Mouse (Mus musculus): ENCODE data around the gene Traf3ip1. TPM values are rescaled to one million over a fixed set of nuclear protein-coding genes. Genes with fewer than 3 reads are reported as not detected.
A peak's percentile ranks its signal among the peaks of the same experiment; 100 is the strongest.

Gene Traf3ip1
- polyA plus RNA-seq, 1 experiment from 2014 or later = 4.4 TPM

DNA sequence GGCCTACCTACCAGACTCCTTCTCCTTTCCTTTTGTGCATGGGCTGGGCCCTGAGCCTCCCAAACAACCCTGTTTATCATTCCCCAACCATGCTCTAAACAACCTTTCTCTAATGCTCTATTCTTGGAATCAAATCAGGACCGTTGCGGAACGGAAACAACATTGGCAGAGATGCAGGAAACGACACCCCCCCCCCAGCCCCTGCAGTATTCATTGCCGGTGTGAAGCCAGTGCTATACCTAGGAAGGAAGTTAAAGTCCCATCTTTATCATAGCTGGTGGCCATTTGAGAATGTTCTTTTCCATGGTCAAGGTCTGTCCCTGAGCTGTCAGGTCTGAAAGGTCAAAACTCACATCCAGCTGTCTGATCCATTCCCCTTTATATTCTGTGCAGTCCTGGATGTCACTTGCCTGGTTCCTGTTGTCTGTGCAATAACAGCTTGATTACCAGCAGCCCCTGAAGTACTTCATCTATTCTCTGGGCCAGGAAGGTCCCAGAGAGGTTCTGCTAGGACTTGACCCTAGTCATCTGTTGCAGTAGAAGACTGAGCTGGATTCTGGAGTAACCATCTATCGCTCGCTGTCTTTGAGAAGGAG lies 11.7 kb upstream of the Traf3ip1 start:
- no peak for DNase-seq (ENCODE audit: low spot score)
- H3K27me3 ChIP-seq (replicated peaks; ENCODE audit: control insufficient read depth, insufficient read depth, low read length) = no peaks in the 10 kb centered on the region
- H3K9me3 ChIP-seq (ENCODE audit: control insufficient read depth, low read length) = 0 out of 2 replicates have a peak, but pooled peaks cover 3% of the 10 kb centered on the region
- 67% methylated on average over 7 of the region's 7 CpGs for whole genome bisulfite sequencing
- H3K4me3 ChIP-seq (ENCODE audit: low read depth, low read length) = no peak overlapping the region
- H3K9ac ChIP-seq (ENCODE audit: low read depth, low read length) = no peak overlapping the region
- no peaks in the 10 kb centered on the region for H3K36me3 ChIP-seq (ENCODE audit: control insufficient read depth, insufficient read depth, low read length)
- no peak overlapping the region for H3K27ac ChIP-seq (ENCODE audit: low read depth, low read length)
- H3K4me2 ChIP-seq = no peak overlapping the region
- H3K4me1 ChIP-seq (replicated peaks; ENCODE audit: control insufficient read depth, insufficient read depth, low read length) = no peaks in the 10 kb centered on the region; the same call in 1 of the 2 replicates
- no peak for ATAC-seq (replicated peaks; ENCODE audit: low FRiP score)

GRCm38 (mm10) chr1:91483304-91484010 lies 11.0 kb upstream of the Traf3ip1 start:
- ATAC-seq (replicated peaks; ENCODE audit: low FRiP score) (peak; percentile 72), DNase-seq (ENCODE audit: low spot score) (peak; percentile 67)
- Histone ChIP-seq H3K9ac (ENCODE audit: low read depth, low read length) (no peak overlapping the region), H3K27me3 (replicated peaks; ENCODE audit: control insufficient read depth, insufficient read depth, low read length) (no peaks in the 10 kb centered on the region), H3K4me3 (ENCODE audit: low read depth, low read length) (no peak overlapping the region), H3K36me3 (ENCODE audit: control insufficient read depth, insufficient read depth, low read length) (no peaks in the 10 kb centered on the region), H3K4me2 (no peak overlapping the region), H3K9me3 (ENCODE audit: control insufficient read depth, low read length) (0 out of 2 replicates have a peak, but pooled peaks cover 3% of the 10 kb centered on the region), H3K27ac (ENCODE audit: low read depth, low read length) (no peak overlapping the region), H3K4me1 (replicated peaks; ENCODE audit: control insufficient read depth, insufficient read depth, low read length) (no peaks in the 10 kb centered on the region; the same call in 1 of the 2 replicates)
- 37% methylated on average over 10 of the region's 10 CpGs for WGBS

GRCm38 (mm10) chr1:91484011-91484346 lies 10.5 kb upstream of the Traf3ip1 start:
- ATAC-seq (replicated peaks; ENCODE audit: low FRiP score) = no peak
- no peak for DNase-seq (ENCODE audit: low spot score)
- no peaks in the 10 kb centered on the region; the same call in 1 of the 2 replicates for H3K4me1 ChIP-seq (replicated peaks; ENCODE audit: control insufficient read depth, insufficient read depth, low read length)
- no peak overlapping the region for H3K4me2 ChIP-seq
- WGBS = 71% methylated on average over 5 of the region's 5 CpGs
- H3K4me3 ChIP-seq (ENCODE audit: low read depth, low read length) = no peak overlapping the region
- no peak overlapping the region for H3K27ac ChIP-seq (ENCODE audit: low read depth, low read length)
- H3K27me3 ChIP-seq (replicated peaks; ENCODE audit: control insufficient read depth, insufficient read depth, low read length) = no peaks in the 10 kb centered on the region
- no peaks in the 10 kb centered on the region for H3K36me3 ChIP-seq (ENCODE audit: control insufficient read depth, insufficient read depth, low read length)
- 0 out of 2 replicates have a peak, but pooled peaks cover under 1% of the 10 kb centered on the region for H3K9me3 ChIP-seq (ENCODE audit: control insufficient read depth, low read length)
- H3K9ac ChIP-seq (ENCODE audit: low read depth, low read length) = no peak overlapping the region

DNA sequence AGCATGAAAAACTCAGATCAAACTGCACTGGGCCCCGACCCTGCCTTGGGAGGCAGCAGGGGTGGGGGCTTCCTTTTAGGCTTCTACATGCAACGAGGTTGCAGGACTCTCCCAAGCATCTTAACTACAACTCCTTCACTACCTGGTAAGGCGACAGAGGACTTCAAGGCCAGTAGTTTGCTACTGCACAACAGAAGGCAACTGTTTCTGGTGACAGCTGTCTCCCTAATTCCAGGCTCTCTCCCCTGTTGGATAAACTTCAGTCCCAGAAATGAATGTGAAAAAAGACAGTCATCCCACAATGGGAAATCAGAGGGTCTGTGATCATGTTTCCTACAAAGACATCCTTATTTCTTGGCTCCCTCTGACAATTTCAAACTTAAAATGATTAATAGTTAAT lies 9.0 kb upstream of the Traf3ip1 start:
- Histone ChIP-seq H3K36me3 (ENCODE audit: control insufficient read depth, insufficient read depth, low read length) (no peaks in the 10 kb centered on the region), H3K27ac (ENCODE audit: low read depth, low read length) (no peak overlapping the region), H3K9ac (ENCODE audit: low read depth, low read length) (no peak overlapping the region), H3K4me2 (no peak overlapping the region), H3K27me3 (replicated peaks; ENCODE audit: control insufficient read depth, insufficient read depth, low read length) (no peaks in the 10 kb centered on the region), H3K4me3 (ENCODE audit: low read depth, low read length) (no peak overlapping the region), H3K4me1 (replicated peaks; ENCODE audit: control insufficient read depth, insufficient read depth, low read length) (no peaks in the 10 kb centered on the region; the same call in 1 of the 2 replicates), H3K9me3 (ENCODE audit: control insufficient read depth, low read length) (no peaks in the 10 kb centered on the region)
- DNase-seq (ENCODE audit: low spot score) (no peak), ATAC-seq (replicated peaks; ENCODE audit: low FRiP score) (no peak)
- WGBS = 55% methylated on average over 3 of the region's 3 CpGs

DNA sequence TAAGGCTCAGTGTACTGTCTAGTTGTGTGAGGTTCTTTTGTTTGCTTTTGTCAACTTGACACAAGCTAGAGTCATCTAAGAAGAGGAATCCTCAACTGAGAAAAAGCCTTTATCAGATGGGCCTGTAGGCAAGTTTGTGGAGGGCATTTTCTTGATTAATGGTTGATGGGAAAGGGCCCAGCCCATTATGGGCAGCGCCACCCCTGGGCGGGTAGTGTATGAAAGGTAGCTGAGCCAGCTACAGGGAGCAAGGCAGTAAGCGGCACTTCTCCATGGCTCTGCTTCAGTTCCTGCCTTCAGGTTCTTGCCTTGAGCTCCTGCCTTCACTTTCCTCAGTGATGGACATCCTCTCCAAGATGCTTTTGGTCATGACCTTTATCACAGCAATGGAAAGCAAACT lies 8.3 kb upstream of the Traf3ip1 start:
- Histone ChIP-seq H3K27me3 (replicated peaks; ENCODE audit: control insufficient read depth, insufficient read depth, low read length) (no peaks in the 10 kb centered on the region), H3K4me3 (ENCODE audit: low read depth, low read length) (no peak overlapping the region), H3K4me1 (replicated peaks; ENCODE audit: control insufficient read depth, insufficient read depth, low read length) (no peaks in the 10 kb centered on the region; the same call in 1 of the 2 replicates), H3K27ac (ENCODE audit: low read depth, low read length) (no peak overlapping the region), H3K4me2 (no peak overlapping the region), H3K9ac (ENCODE audit: low read depth, low read length) (no peak overlapping the region), H3K36me3 (ENCODE audit: control insufficient read depth, insufficient read depth, low read length) (no peaks in the 10 kb centered on the region), H3K9me3 (ENCODE audit: control insufficient read depth, low read length) (no peaks in the 10 kb centered on the region)
- ATAC-seq (replicated peaks; ENCODE audit: low FRiP score) (no peak), DNase-seq (ENCODE audit: low spot score) (no peak)
- WGBS = 79% methylated on average over 3 of the region's 3 CpGs

DNA sequence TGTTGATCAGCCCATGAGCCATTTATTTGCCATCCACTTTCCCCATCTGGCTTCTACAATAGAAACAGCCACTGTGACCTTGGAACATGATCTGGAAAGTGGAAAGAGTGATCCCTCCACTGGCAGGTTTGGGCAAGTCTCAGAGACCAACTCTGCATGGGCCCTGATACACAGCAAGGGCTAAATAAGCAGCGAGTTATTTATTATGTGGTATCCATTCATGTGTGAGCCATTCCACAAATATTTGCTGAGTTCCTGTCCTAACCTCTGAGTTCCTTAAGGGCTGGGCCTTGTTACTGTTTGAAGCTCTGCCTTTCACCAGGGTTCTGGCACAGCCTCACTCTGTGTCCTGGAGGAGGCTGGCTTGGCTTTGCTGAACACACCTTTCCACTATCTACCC lies 4.1 kb upstream of the Traf3ip1 start:
- H3K4me3 ChIP-seq (ENCODE audit: low read depth, low read length) = no peak overlapping the region
- H3K27me3 ChIP-seq (replicated peaks; ENCODE audit: control insufficient read depth, insufficient read depth, low read length) = no peaks in the 10 kb centered on the region
- no peaks in the 10 kb centered on the region for H3K36me3 ChIP-seq (ENCODE audit: control insufficient read depth, insufficient read depth, low read length)
- H3K9ac ChIP-seq (ENCODE audit: low read depth, low read length) = no peak overlapping the region
- 0 out of 2 replicates have a peak overlapping the region, but pooled peaks have one; percentile 26 for H3K27ac ChIP-seq (ENCODE audit: low read depth, low read length)
- peaks cover 6% of the 10 kb centered on the region for H3K4me1 ChIP-seq (replicated peaks; ENCODE audit: control insufficient read depth, insufficient read depth, low read length)
- ATAC-seq (replicated peaks; ENCODE audit: low FRiP score) (no peak), DNase-seq (ENCODE audit: low spot score) (no peak)
- H3K9me3 ChIP-seq (ENCODE audit: control insufficient read depth, low read length) = no peaks in the 10 kb centered on the region
- 70% methylated on average over 1 of the region's 1 CpGs for WGBS
- H3K4me2 ChIP-seq = no peak overlapping the region

DNA sequence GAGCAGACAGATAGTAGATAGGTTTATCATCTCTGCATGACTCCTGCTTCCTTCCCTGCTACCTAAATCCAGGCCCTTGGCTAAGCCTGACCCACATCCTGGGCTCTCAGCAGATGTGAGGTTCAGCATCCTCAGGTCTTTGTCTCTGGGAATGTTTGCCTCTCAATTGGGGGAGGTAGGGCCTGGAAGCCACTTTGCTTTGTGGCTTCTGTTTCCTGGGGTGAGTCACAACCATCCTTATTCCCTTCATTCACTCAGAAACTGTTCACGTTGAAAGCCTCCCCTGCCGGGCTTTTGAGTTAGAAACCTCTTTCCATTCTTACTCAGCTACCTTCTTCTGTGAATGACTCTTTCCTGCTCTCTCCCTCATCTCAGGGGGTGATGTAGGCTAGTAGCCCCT lies 1.7 kb upstream of the Traf3ip1 start:
- peaks cover 10% of the 10 kb centered on the region for H3K4me1 ChIP-seq (replicated peaks; ENCODE audit: control insufficient read depth, insufficient read depth, low read length)
- DNase-seq (ENCODE audit: low spot score) = no peak
- H3K9me3 ChIP-seq (ENCODE audit: control insufficient read depth, low read length) = no peaks in the 10 kb centered on the region
- no peak overlapping the region for H3K9ac ChIP-seq (ENCODE audit: low read depth, low read length)
- H3K4me3 ChIP-seq (ENCODE audit: low read depth, low read length) = no peak overlapping the region
- WGBS = 44% methylated on average over 2 of the region's 2 CpGs
- H3K27ac ChIP-seq (ENCODE audit: low read depth, low read length) = no peak overlapping the region
- no peak for ATAC-seq (replicated peaks; ENCODE audit: low FRiP score)
- no peak overlapping the region for H3K4me2 ChIP-seq
- no peaks in the 10 kb centered on the region for H3K36me3 ChIP-seq (ENCODE audit: control insufficient read depth, insufficient read depth, low read length)
- no peaks in the 10 kb centered on the region for H3K27me3 ChIP-seq (replicated peaks; ENCODE audit: control insufficient read depth, insufficient read depth, low read length)

DNA sequence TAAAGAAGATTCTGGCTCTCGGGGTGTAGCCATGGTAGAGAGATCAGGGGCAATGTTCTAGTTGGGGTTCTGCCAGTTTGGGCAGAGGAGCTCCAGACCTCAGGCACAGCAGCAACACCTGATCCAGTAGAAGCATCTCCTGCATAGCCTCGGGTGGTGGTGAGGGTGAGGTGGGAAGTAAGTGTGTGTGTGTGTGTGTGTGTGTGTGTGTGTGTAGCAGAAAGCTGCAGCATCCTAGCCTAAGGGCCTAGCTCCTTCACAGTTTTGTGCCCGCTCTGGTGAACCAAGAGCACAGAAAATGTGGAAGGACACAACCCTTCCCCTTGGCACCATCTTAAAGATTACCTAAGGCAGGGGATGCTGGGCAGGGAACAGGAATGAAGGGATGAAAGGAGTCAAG lies 509 bp upstream of the Traf3ip1 start:
- DNase-seq (ENCODE audit: low spot score) = no peak
- Histone ChIP-seq H3K9ac (ENCODE audit: low read depth, low read length) (peak overlapping the region; percentile 76; the same call in 1 of the 2 replicates), H3K27ac (ENCODE audit: low read depth, low read length) (no peak overlapping the region), H3K4me1 (replicated peaks; ENCODE audit: control insufficient read depth, insufficient read depth, low read length) (peaks cover 10% of the 10 kb centered on the region), H3K4me3 (ENCODE audit: low read depth, low read length) (peak overlapping the region; percentile 90), H3K9me3 (ENCODE audit: control insufficient read depth, low read length) (no peaks in the 10 kb centered on the region), H3K27me3 (replicated peaks; ENCODE audit: control insufficient read depth, insufficient read depth, low read length) (no peaks in the 10 kb centered on the region), H3K4me2 (peak overlapping the region; percentile 94), H3K36me3 (ENCODE audit: control insufficient read depth, insufficient read depth, low read length) (no peaks in the 10 kb centered on the region)
- no peak for ATAC-seq (replicated peaks; ENCODE audit: low FRiP score)
- WGBS = 43% methylated on average over 3 of the region's 3 CpGs

GRCm38 (mm10) chr1:91495321-91495720 lies 874 bp downstream of the Traf3ip1 start:
- ATAC-seq (replicated peaks; ENCODE audit: low FRiP score) (no peak), DNase-seq (ENCODE audit: low spot score) (no peak)
- H3K9me3 ChIP-seq (ENCODE audit: control insufficient read depth, low read length) = no peaks in the 10 kb centered on the region
- no peak overlapping the region for H3K27ac ChIP-seq (ENCODE audit: low read depth, low read length)
- H3K9ac ChIP-seq (ENCODE audit: low read depth, low read length) = peak overlapping the region; percentile 76
- H3K4me1 ChIP-seq (replicated peaks; ENCODE audit: control insufficient read depth, insufficient read depth, low read length) = peaks cover 10% of the 10 kb centered on the region
- H3K4me3 ChIP-seq (ENCODE audit: low read depth, low read length) = peak overlapping the region; percentile 90
- no peaks in the 10 kb centered on the region for H3K27me3 ChIP-seq (replicated peaks; ENCODE audit: control insufficient read depth, insufficient read depth, low read length)
- H3K36me3 ChIP-seq (ENCODE audit: control insufficient read depth, insufficient read depth, low read length) = peaks cover 3% of the 10 kb centered on the region; the same call in 1 of the 2 replicates
- WGBS = 46% methylated on average over 5 of the region's 5 CpGs
- peak overlapping the region; percentile 94 for H3K4me2 ChIP-seq

Measured in liver, embryonic 11.5 days (tissue).